Mouse (Mus musculus) bone marrow, adult 2 months (tissue): ENCODE measurements around the gene Gata3.

Source experiments
- CTCF ChIP-seq: fragments of 200-500 bp; IDR thresholded peaks from 2 replicates; pipeline ENCODE4 v1.5.1; 2011; ENCODE audit warnings: low read length, control low read depth; ENCODE audit not compliant: control insufficient read depth, insufficient read depth
- POLR2A ChIP-seq: fragments of 200-500 bp; IDR thresholded peaks from 2 replicates; pipeline ENCODE4 v1.6.1; 2011; ENCODE audit warnings: low read depth, mild to moderate bottlenecking, control low read depth, low read length, borderline replicate concordance; ENCODE audit not compliant: control insufficient read depth

GRCm38 (mm10) chr2:9820611-9821010, 69.2 kb downstream of the Gata3 start:
- TF ChIP-seq POLR2A (no peak), CTCF (no peak)
